Mouse (Mus musculus) neural tube, embryonic 11.5 days (tissue): ENCODE results near the gene Rps6kl1. TPM values are rescaled to one million over a fixed set of nuclear protein-coding genes. Genes with fewer than 3 reads are reported as not detected.

Experiments
- ATAC-seq: fragments of 200-750 bp; cut with Nextera tagmentation; 2 replicates; pipeline ENCODE4 v1.8.0; 2017; ENCODE audit warnings: moderate number of reproducible peaks, mild to moderate bottlenecking, moderate TSS enrichment, moderate library complexity; ENCODE audit not compliant: insufficient read depth, low FRiP score, low TSS enrichment
- DNase-seq: peaks from one replicate; pipeline ENCODE4 v3.0.0-alpha.2; 2015; ENCODE audit warnings: low spot score
- H3K27ac ChIP-seq: fragments of 300-500 bp; sonication (generic); 2 replicates; pipeline ENCODE4 v1.5.1; 2014; ENCODE audit warnings: low read depth, mild to moderate bottlenecking, low read length
- H3K27me3 ChIP-seq: fragments of 300-500 bp; sonication (generic); 2 replicates; pipeline ENCODE4 v1.6.1; 2014; ENCODE audit warnings: mild to moderate bottlenecking, low read length, mixed read lengths; ENCODE audit not compliant: control insufficient read depth, insufficient read depth
- H3K36me3 ChIP-seq: fragments of 300-500 bp; sonication (generic); 2 replicates; pipeline ENCODE4 v1.6.1; 2014; ENCODE audit warnings: mild to moderate bottlenecking, low read length, moderate library complexity, mixed read lengths; ENCODE audit not compliant: control insufficient read depth, insufficient read depth
- H3K4me1 ChIP-seq: fragments of 300-500 bp; sonication (generic); 2 replicates; pipeline ENCODE4 v1.6.1; 2014; ENCODE audit warnings: low read length, mixed read lengths; ENCODE audit not compliant: control insufficient read depth, insufficient read depth
- H3K4me2 ChIP-seq: fragments of 300-500 bp; sonication (generic); 2 replicates; pipeline ENCODE4 v1.6.1; 2014; ENCODE audit warnings: low read depth, mild to moderate bottlenecking, moderate library complexity
- H3K4me3 ChIP-seq: fragments of 300-500 bp; sonication (generic); 2 replicates; pipeline ENCODE4 v1.5.1; 2014; ENCODE audit warnings: low read depth, low read length
- H3K9ac ChIP-seq: fragments of 300-500 bp; sonication (generic); 2 replicates; pipeline ENCODE4 v1.6.1; 2014; ENCODE audit warnings: mild to moderate bottlenecking, low read length
- H3K9me3 ChIP-seq: fragments of 300-500 bp; sonication (generic); 2 replicates; pipeline ENCODE4 v1.6.1; 2016; ENCODE audit warnings: low read length; ENCODE audit not compliant: control insufficient read depth
- WGBS: fragments of 180-500 bp; shearing (Covaris S2); extraction: QIAGEN DNeasy Blood & Tissue Kit; methylation state at CpG from one replicate; pipeline ENCODE4 v1.1.7; 2014; 5-methylcytosine and 5-hydroxymethylcytosine counted together
- polyA plus RNA-seq: library from polyadenylated mRNA; unstranded; fragments of >200 nt; fragmentation: Nextera tagmentation; extraction: Ambion mirVana; gene quantifications from 2 replicates; pipeline ENCODE4 v1.2.1, GENCODE M21; 2014

Gene Rps6kl1
- polyA plus RNA-seq, 1 experiment from 2014 or later = 6.7 TPM

DNA sequence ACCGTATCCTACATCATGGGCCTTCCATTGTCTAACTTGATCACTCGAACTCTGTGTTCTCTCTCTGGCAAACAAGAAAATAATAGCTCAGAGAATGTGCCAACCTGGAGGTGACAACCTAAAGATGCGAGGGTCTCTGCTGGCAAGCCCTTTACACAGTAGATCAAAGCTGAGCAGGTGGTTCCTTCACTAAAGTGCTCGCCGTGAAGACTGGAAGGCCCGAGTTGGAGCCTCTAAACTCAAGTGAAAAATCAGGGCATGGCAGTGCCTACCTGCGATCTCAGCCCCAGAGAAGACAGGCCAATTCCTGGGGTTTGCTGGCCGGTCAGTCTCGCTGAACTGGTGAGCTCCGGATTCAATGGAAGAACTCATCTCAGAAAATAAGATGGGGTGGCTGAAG is 42.1 kb upstream of the Rps6kl1 start:
- Histone ChIP-seq H3K4me1 (0 out of 2 replicates have a peak, but pooled peaks cover 2% of the 10 kb centered on the region), H3K36me3 (no peaks in the 10 kb centered on the region), H3K9me3 (no peaks in the 10 kb centered on the region), H3K27ac (no peak overlapping the region), H3K4me3 (no peak overlapping the region), H3K9ac (no peak overlapping the region), H3K4me2 (no peak overlapping the region), H3K27me3 (0 out of 2 replicates have a peak, but pooled peaks cover 2% of the 10 kb centered on the region)
- no peak for DNase-seq
- 80% methylated on average over 10 of the region's 10 CpGs for WGBS
- no peak for ATAC-seq

DNA sequence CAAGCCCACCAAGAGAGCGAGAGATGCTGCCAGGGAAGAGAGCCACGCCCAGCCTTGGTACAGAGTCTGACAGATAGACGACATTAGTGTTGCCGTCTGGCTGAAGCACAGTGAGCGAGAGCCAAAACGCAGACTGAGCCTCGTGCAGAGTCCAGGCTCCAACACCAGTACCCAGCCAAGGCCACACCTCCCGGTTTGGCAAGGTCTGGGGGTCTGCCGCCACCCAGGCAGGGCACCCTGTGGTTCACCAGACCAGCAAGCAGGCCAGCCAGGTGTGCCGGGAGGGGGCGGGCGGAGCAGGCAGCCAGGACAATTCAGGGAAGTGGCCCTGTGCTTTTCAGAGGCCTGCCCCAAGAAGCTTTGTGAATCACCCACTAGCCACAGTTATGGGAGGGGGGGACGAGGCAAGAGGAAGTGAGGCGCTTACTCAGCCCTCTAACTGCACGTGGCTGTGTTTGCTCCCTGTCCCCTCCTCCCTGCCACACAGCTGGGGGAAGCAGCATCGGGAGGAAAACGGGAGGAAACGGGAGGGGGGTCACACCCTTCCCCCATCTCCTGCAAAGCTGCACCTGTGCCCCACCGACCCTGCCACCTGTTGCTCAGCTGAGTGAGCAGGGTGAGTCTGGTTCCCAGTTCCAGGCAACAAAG is 41.5 kb upstream of the Rps6kl1 start:
- 0 out of 2 replicates have a peak, but pooled peaks cover 2% of the 10 kb centered on the region for H3K27me3 ChIP-seq
- H3K4me3 ChIP-seq = no peak overlapping the region
- H3K9ac ChIP-seq = no peak overlapping the region; the same call in 1 of the 2 replicates
- DNase-seq = no peak
- 35% methylated on average over 18 of the region's 19 CpGs for WGBS
- 0 out of 2 replicates have a peak, but pooled peaks cover 2% of the 10 kb centered on the region for H3K4me1 ChIP-seq
- ATAC-seq = no peak
- no peaks in the 10 kb centered on the region for H3K36me3 ChIP-seq
- H3K9me3 ChIP-seq = no peaks in the 10 kb centered on the region
- no peak overlapping the region for H3K27ac ChIP-seq
- no peak overlapping the region for H3K4me2 ChIP-seq

DNA sequence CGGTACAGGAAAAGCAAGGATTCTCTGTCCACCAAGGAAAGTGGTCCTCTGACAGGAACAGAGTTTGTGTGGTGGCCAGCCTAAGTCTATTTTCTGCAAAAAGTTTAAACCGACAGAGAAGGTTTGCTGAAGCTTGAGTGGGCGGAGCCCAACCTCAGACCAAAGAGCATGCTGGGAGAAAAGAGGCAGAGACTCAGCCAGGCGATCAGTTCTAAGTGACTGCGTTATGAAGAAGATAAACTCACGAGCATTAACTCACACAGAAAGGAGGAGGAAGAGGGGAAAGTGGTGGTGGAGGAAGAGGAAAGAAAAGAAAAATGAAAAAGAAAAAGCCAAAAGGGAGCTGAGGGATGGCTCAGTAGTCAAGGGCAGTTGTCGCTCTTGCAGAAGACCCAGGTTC is 39.2 kb upstream of the Rps6kl1 start:
- H3K9ac ChIP-seq = no peak overlapping the region
- 0 out of 2 replicates have a peak, but pooled peaks cover 2% of the 10 kb centered on the region for H3K4me1 ChIP-seq
- 80% methylated on average over 7 of the region's 7 CpGs for WGBS
- 0 out of 2 replicates have a peak, but pooled peaks cover 2% of the 10 kb centered on the region for H3K27me3 ChIP-seq
- no peak overlapping the region for H3K27ac ChIP-seq
- no peak overlapping the region for H3K4me2 ChIP-seq
- no peaks in the 10 kb centered on the region for H3K9me3 ChIP-seq
- ATAC-seq (no peak), DNase-seq (no peak)
- no peaks in the 10 kb centered on the region for H3K36me3 ChIP-seq
- H3K4me3 ChIP-seq = no peak overlapping the region

DNA sequence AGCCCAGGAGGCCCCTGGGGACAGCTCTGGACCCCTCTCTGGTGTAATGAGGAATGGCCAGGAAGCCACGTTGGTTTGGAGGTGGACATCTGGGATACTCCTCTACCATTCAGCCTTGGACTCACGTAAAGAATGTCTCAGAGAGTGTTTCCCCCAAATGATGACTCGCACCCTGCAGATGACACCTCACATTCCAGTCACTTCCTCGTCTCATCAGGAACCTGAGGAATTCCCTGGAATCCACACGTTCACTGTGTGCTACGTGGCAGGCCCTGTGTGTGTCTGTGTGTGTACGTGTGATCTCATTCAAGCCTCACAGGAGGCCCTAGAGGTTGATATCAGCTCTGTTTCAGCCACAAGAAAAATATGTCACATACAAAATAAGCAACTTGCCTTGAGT is 35.3 kb upstream of the Rps6kl1 start:
- no peaks in the 10 kb centered on the region; the same call in 1 of the 2 replicates for H3K4me1 ChIP-seq
- no peaks in the 10 kb centered on the region for H3K27me3 ChIP-seq
- H3K4me2 ChIP-seq = no peak overlapping the region
- H3K4me3 ChIP-seq = no peak overlapping the region
- H3K27ac ChIP-seq = no peak overlapping the region
- DNase-seq (no peak), ATAC-seq (no peak)
- H3K9ac ChIP-seq = no peak overlapping the region
- no peaks in the 10 kb centered on the region for H3K36me3 ChIP-seq
- no peaks in the 10 kb centered on the region for H3K9me3 ChIP-seq
- WGBS = 52% methylated on average over 7 of the region's 7 CpGs

DNA sequence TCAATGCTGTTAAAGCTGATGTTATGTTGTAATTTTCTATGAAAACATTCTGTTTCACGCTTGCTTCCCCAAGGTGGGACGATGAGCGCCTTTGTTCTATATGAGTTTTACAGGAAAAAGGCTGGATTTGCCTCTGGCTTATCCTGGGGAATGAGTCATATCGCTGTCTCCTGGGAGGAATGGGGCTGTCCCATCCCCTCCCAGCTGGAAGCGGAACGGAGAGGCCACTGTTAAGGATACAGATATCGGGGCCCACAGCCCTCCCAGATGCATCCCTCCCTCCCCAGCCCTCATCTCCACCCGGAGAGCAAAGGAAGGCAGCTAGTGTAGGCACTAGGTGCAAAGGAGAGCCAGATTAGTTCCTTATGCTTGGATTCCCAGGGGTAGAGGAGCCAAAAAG is 34.7 kb upstream of the Rps6kl1 start:
- WGBS = 77% methylated on average over 8 of the region's 8 CpGs
- no peak for ATAC-seq
- H3K27me3 ChIP-seq = no peaks in the 10 kb centered on the region

DNA sequence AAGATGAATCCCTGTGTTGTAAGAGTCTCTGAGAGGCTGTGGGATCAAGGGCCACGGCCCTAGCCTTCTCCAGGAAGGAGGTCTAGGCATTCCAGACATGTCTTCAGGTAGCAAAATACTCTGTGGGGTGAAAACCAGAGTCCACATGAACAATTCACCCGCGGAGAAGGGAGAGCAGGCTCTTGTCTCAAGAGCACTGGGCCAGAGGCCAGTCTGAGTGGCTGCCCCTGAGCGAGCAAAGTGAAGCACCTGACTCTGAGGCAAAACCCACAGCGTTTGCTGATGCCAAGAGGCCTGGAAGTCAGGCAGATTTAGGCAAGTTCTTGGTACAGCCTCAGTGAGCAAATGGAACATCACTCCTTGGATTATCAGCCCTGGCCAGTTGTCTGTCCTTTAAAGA is 33.1 kb upstream of the Rps6kl1 start:
- Histone ChIP-seq H3K9me3 (no peaks in the 10 kb centered on the region), H3K4me1 (no peaks in the 10 kb centered on the region; the same call in 1 of the 2 replicates), H3K27ac (no peak overlapping the region), H3K36me3 (no peaks in the 10 kb centered on the region), H3K27me3 (no peaks in the 10 kb centered on the region), H3K9ac (no peak overlapping the region), H3K4me2 (no peak overlapping the region), H3K4me3 (no peak overlapping the region)
- ATAC-seq (no peak), DNase-seq (no peak)
- WGBS = 70% methylated on average over 5 of the region's 5 CpGs

More for the DNA sequence above, 34.7 kb upstream of the Rps6kl1 start:
- no peaks in the 10 kb centered on the region for H3K36me3 ChIP-seq
- H3K4me2 ChIP-seq = no peak overlapping the region
- H3K4me3 ChIP-seq = no peak overlapping the region
- no peaks in the 10 kb centered on the region; the same call in 1 of the 2 replicates for H3K4me1 ChIP-seq
- H3K9me3 ChIP-seq = no peaks in the 10 kb centered on the region
- no peak overlapping the region for H3K27ac ChIP-seq
- no peak overlapping the region for H3K9ac ChIP-seq
- DNase-seq = no peak

DNA sequence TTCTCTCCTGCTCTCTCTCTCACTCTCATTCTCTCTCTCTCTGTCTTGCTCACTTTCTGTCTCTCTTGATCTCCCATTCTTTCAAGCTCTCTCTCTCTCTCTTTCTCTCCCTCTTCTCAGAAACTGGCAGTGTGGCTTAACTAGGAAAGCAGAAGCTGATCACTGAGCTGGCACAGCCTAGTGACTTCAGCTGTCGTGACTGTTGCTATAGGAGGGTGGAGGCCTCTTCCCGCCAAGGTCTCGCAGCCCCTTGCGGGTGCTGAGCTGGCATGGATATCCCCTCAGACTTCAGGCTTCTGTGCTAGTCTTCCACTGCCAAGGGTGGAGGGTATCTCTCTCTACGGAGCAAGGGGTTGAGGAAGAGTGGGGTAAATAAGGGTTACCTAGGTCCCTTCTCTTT is 31.8 kb upstream of the Rps6kl1 start:
- Histone ChIP-seq H3K4me1 (no peaks in the 10 kb centered on the region; the same call in 1 of the 2 replicates), H3K4me3 (no peak overlapping the region), H3K9ac (no peak overlapping the region; the same call in 1 of the 2 replicates), H3K27me3 (peaks cover 4% of the 10 kb centered on the region; the same call in 1 of the 2 replicates), H3K36me3 (no peaks in the 10 kb centered on the region), H3K4me2 (no peak overlapping the region), H3K9me3 (no peaks in the 10 kb centered on the region), H3K27ac (no peak overlapping the region)
- WGBS = 74% methylated on average over 5 of the region's 5 CpGs
- ATAC-seq = no peak
- no peak for DNase-seq

DNA sequence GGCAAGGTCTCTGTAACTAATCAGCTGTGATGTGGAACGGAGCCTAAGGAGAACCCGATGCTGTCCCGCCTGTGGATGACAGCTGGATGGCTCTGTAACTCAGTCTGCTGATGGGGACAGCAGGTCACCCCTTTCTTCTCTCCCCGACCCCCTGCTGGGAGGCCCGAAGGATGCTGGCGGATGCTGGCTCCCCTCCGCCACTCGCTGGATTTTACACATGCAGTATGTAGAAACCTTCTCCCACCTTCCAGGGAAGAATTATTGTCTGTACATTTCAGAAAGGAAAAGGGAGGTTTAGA is 31.2 kb upstream of the Rps6kl1 start:
- DNase-seq (peak; percentile 66), ATAC-seq (peak; percentile 77)
- Histone ChIP-seq H3K4me1 (peaks cover 4% of the 10 kb centered on the region; the same call in 1 of the 2 replicates), H3K9ac (0 out of 2 replicates have a peak overlapping the region, but pooled peaks have one; percentile 15), H3K4me2 (0 out of 2 replicates have a peak overlapping the region, but pooled peaks have one; percentile 17), H3K9me3 (no peaks in the 10 kb centered on the region), H3K27me3 (peaks cover 6% of the 10 kb centered on the region; the same call in 1 of the 2 replicates), H3K27ac (peak overlapping the region; percentile 17; the same call in 1 of the 2 replicates), H3K36me3 (no peaks in the 10 kb centered on the region), H3K4me3 (no peak overlapping the region)
- 5% methylated on average over 8 of the region's 8 CpGs for WGBS
